Mouse (Mus musculus) limb, embryonic 12.5 days (tissue): Measurements from ENCODE around the gene Tyr. TPM values are rescaled to one million over a fixed set of nuclear protein-coding genes. Genes with fewer than 3 reads are reported as not detected.
"Not testable (repeated sequence)": the region's sequence is repeated elsewhere in the genome, so short reads cannot be mapped to it uniquely, and the experiment has no call there.

Source experiments
- ATAC-seq: fragments of 200-750 bp; cut with Nextera tagmentation; 2 replicates; pipeline ENCODE4 v1.8.0; 2017; ENCODE audit warnings: low read depth, moderate TSS enrichment; ENCODE audit not compliant: insufficient number of reproducible peaks, insufficient read depth, low FRiP score, low TSS enrichment
- H3K27ac ChIP-seq: fragments of 300-500 bp; sonication (generic); 2 replicates; pipeline ENCODE4 v1.5.1; 2016; ENCODE audit warnings: mild to moderate bottlenecking, moderate library complexity
- H3K27me3 ChIP-seq: fragments of 300-500 bp; sonication (generic); 2 replicates; pipeline ENCODE4 v1.6.1; 2016; ENCODE audit warnings: mild to moderate bottlenecking, moderate library complexity
- H3K36me3 ChIP-seq: fragments of 300-500 bp; sonication (generic); 2 replicates; pipeline ENCODE4 v1.6.1; 2016; ENCODE audit warnings: mild to moderate bottlenecking, moderate library complexity
- H3K4me1 ChIP-seq: fragments of 300-500 bp; sonication (generic); replicated peaks from 2 replicates; pipeline ENCODE4 v1.6.1; 2016
- H3K4me2 ChIP-seq: fragments of 300-500 bp; sonication (generic); 2 replicates; pipeline ENCODE4 v1.6.1; 2016; ENCODE audit warnings: mild to moderate bottlenecking, moderate library complexity
- H3K4me3 ChIP-seq: fragments of 300-500 bp; sonication (generic); replicated peaks from 2 replicates; pipeline ENCODE4 v1.5.1; 2016; ENCODE audit warnings: mild to moderate bottlenecking
- H3K9ac ChIP-seq: fragments of 300-500 bp; sonication (generic); replicated peaks from 2 replicates; pipeline ENCODE4 v1.6.1; 2016; ENCODE audit warnings: mild to moderate bottlenecking, moderate library complexity
- H3K9me3 ChIP-seq: fragments of 300-500 bp; sonication (generic); 2 replicates; pipeline ENCODE4 v1.6.1; 2016; ENCODE audit warnings: mild to moderate bottlenecking, moderate library complexity
- WGBS: fragments of 180-500 bp; shearing (Covaris S2); methylation state at CpG from one replicate; pipeline ENCODE4 v1.1.7; 2016; 5-methylcytosine and 5-hydroxymethylcytosine counted together
- polyA plus RNA-seq: library from polyadenylated mRNA; unstranded; fragments of >200 nt; fragmentation: Nextera tagmentation; extraction: Ambion mirVana; gene quantifications from 2 replicates; pipeline ENCODE4 v1.2.1, GENCODE M21; 2016

The Tyr gene
- 0.04 and 0.16 TPM in 2 replicates for polyA plus RNA-seq

GRCm38 (mm10) chr7:87493412-87493811 is at the start of gene Tyr:
TSS of gene Tyr (minus strand) at chr7:87493512.
- no peaks in the 10 kb centered on the region for H3K27me3 ChIP-seq
- no peak within 1 kb of the TSS for H3K9ac ChIP-seq
- H3K4me2 ChIP-seq: no peak within 1 kb of the TSS
- ATAC-seq: no peak
- H3K36me3 ChIP-seq: no peaks in the 10 kb centered on the region
- H3K9me3 ChIP-seq: no peaks in the 10 kb centered on the region
- no peak within 1 kb of the TSS for H3K27ac ChIP-seq
- no peak within 1 kb of the TSS for H3K4me3 ChIP-seq
- H3K4me1 ChIP-seq: no peaks in the 10 kb centered on the region

GRCm38 (mm10) chr7:87539031-87539430 is 45.7 kb upstream of the Tyr start:
- ATAC-seq: no peak
- H3K4me3 ChIP-seq: no peak overlapping the region
- H3K36me3 ChIP-seq: no peaks in the 10 kb centered on the region

GRCm38 (mm10) chr7:87494124-87494682 is 891 bp upstream of the Tyr start:
- Histone ChIP-seq H3K9ac (no peak overlapping the region), H3K27ac (no peak overlapping the region)

More at GRCm38 (mm10) chr7:87539031-87539430, 45.7 kb upstream of the Tyr start:
- Histone ChIP-seq H3K4me1 (no peaks in the 10 kb centered on the region), H3K27ac (no peak overlapping the region), H3K4me2 (no peak overlapping the region), H3K9ac (no peak overlapping the region), H3K9me3 (no peaks in the 10 kb centered on the region), H3K27me3 (no peaks in the 10 kb centered on the region)

GRCm38 (mm10) chr7:87488024-87488423 is 5.3 kb downstream of the Tyr start:
- no peak overlapping the region for H3K4me3 ChIP-seq
- no peak overlapping the region for H3K27ac ChIP-seq
- H3K9me3 ChIP-seq: no peaks in the 10 kb centered on the region
- no peak overlapping the region for H3K9ac ChIP-seq
- no peaks in the 10 kb centered on the region for H3K27me3 ChIP-seq
- 87% methylated on average over 3 of the region's 3 CpGs for WGBS
- H3K36me3 ChIP-seq: no peaks in the 10 kb centered on the region
- ATAC-seq: no peak
- H3K4me2 ChIP-seq: no peak overlapping the region
- H3K4me1 ChIP-seq: no peaks in the 10 kb centered on the region

More at GRCm38 (mm10) chr7:87494124-87494682, 891 bp upstream of the Tyr start:
- H3K4me2 ChIP-seq: no peak overlapping the region
- no peak overlapping the region for H3K4me3 ChIP-seq
- H3K9me3 ChIP-seq: no peaks in the 10 kb centered on the region
- no peaks in the 10 kb centered on the region for H3K36me3 ChIP-seq
- 25% methylated on average over 4 of the region's 4 CpGs for WGBS
- no peaks in the 10 kb centered on the region for H3K4me1 ChIP-seq
- H3K27me3 ChIP-seq: no peaks in the 10 kb centered on the region
- no peak for ATAC-seq

GRCm38 (mm10) chr7:87413271-87413670 is 80.0 kb downstream of the Tyr start:
- 64% methylated on average over 1 of the region's 1 CpGs for WGBS
- ATAC-seq: no peak

GRCm38 (mm10) chr7:87411373-87411772 is 81.9 kb downstream of the Tyr start:
- not testable (repeated sequence) for H3K27me3 ChIP-seq, H3K4me2 ChIP-seq, H3K4me1 ChIP-seq, H3K27ac ChIP-seq, H3K9ac ChIP-seq, ATAC-seq, H3K36me3 ChIP-seq, H3K9me3 ChIP-seq, H3K4me3 ChIP-seq
- 5% methylated on average over 4 of the region's 4 CpGs for WGBS

More at GRCm38 (mm10) chr7:87413271-87413670, 80.0 kb downstream of the Tyr start:
- no peak overlapping the region for H3K4me2 ChIP-seq
- H3K4me1 ChIP-seq: no peaks in the 10 kb centered on the region
- H3K9ac ChIP-seq: no peak overlapping the region
- H3K36me3 ChIP-seq: no peaks in the 10 kb centered on the region
- H3K27me3 ChIP-seq: no peaks in the 10 kb centered on the region
- no peaks in the 10 kb centered on the region for H3K9me3 ChIP-seq
- H3K27ac ChIP-seq: no peak overlapping the region
- H3K4me3 ChIP-seq: no peak overlapping the region

- Histone ChIP-seq H3K9ac (no peak overlapping the region), H3K27me3 (no peaks in the 10 kb centered on the region), H3K4me2 (no peak overlapping the region), H3K27ac (no peak overlapping the region), H3K4me1 (no peaks in the 10 kb centered on the region), H3K4me3 (no peak overlapping the region), H3K9me3 (no peaks in the 10 kb centered on the region), H3K36me3 (no peaks in the 10 kb centered on the region)
- WGBS: 92% methylated on average over 7 of the region's 7 CpGs
- ATAC-seq: no peak
Observed at GRCm38 (mm10) chr7:87397023-87397422, 96.3 kb downstream of the Tyr start.

GRCm38 (mm10) chr7:87374935-87375334 is 118.4 kb downstream of the Tyr start:
- Histone ChIP-seq H3K4me2 (no peak overlapping the region), H3K9me3 (no peaks in the 10 kb centered on the region), H3K27me3 (no peaks in the 10 kb centered on the region), H3K9ac (no peak overlapping the region), H3K36me3 (0 out of 2 replicates have a peak, but pooled peaks cover 2% of the 10 kb centered on the region), H3K4me1 (no peaks in the 10 kb centered on the region), H3K4me3 (no peak overlapping the region), H3K27ac (no peak overlapping the region)
- no peak for ATAC-seq
- 63% methylated on average over 2 of the region's 2 CpGs for whole genome bisulfite sequencing

Other genes starting within 250 kb of the Tyr start
- 7.9 and 8.7 TPM in 2 replicates for gene Nox4, start 247.4 kb downstream of the Tyr start, polyA plus RNA-seq
- 0.05 TPM in 1 of 2 replicates, not detected in the other for gene Grm5, start 90.7 kb upstream of the Tyr start, polyA plus RNA-seq